Mouse (Mus musculus): ENCODE measurements around the gene Fnip2.

DNA sequence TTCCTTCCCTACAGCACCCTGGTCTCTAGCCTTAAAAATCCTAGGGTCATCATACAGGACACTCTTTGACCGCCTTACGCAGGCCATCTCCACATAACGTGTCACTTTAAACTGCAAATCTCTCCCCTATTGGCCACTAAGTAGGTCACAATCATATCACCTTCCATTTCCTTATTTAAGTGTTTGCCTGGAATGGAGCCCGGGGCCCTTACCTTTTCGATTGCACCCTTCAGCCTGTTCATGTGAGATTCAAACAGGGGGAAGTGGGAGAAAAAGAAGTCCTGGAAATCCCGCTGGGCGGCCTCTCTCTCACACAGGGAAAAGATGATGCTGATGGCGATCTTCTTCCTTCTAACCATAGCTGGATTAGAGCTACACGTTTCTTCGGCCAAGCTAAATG lies 74.5 kb downstream of the Fnip2 start:
- TF ChIP-seq CTCF (IDR thresholded peaks at IDR 0.05; ENCODE audit: low read depth) (no peak), EP300 (IDR thresholded peaks at IDR 0.05; ENCODE audit: low read depth) (no peak)
